Mouse (Mus musculus) myocyte (in vitro differentiated cells): ENCODE measurements around the gene Slc26a9.

Experiments used
- CEBPB ChIP-seq: IDR thresholded peaks from 2 replicates; pipeline ENCODE4 v1.6.1; 2011; ENCODE audit warnings: mild to moderate bottlenecking, moderate library complexity; ENCODE audit not compliant: poor library complexity, insufficient read depth, severe bottlenecking
- E2F4 ChIP-seq: IDR thresholded peaks from one replicate; pipeline ENCODE4 v1.6.1; 2011; ENCODE audit warnings: mild to moderate bottlenecking, control low read depth, moderate library complexity; ENCODE audit not compliant: insufficient read depth
- MAX ChIP-seq: IDR thresholded peaks from one replicate; pipeline ENCODE4 v1.6.1; 2011; ENCODE audit warnings: low read depth, mild to moderate bottlenecking, control low read depth
- MYOD1 ChIP-seq, 3 experiments: IDR thresholded peaks; one replicate each; pipeline ENCODE4 v1.6.1; 2011; ENCODE audit warnings: control low read depth in 2 of 3, low read depth in 2 of 3, mild to moderate bottlenecking in 2 of 3, moderate library complexity in 1 of 3; ENCODE audit not compliant: insufficient read length in 2 of 3, control insufficient read depth in 1 of 3
- MYOG ChIP-seq, 3 experiments: IDR thresholded peaks; one replicate each; pipeline ENCODE4 v1.6.1; 2011; ENCODE audit warnings: control low read depth in 2 of 3, low read depth in 2 of 3, mild to moderate bottlenecking in 2 of 3; ENCODE audit not compliant: insufficient read length in 2 of 3, control insufficient read depth in 1 of 3, insufficient read depth in 1 of 3
- POLR2A ChIP-seq: IDR thresholded peaks from one replicate; pipeline ENCODE4 v1.6.1; 2011; ENCODE audit warnings: low read depth, mild to moderate bottlenecking, control low read depth, moderate library complexity; ENCODE audit not compliant: insufficient read length
- POLR2AphosphoS2 ChIP-seq: IDR thresholded peaks from one replicate; pipeline ENCODE4 v1.6.1; 2011; ENCODE audit warnings: low read depth, control low read depth; ENCODE audit not compliant: insufficient read length
- REST ChIP-seq: IDR thresholded peaks from one replicate; pipeline ENCODE4 v1.6.1; 2011; ENCODE audit warnings: mild to moderate bottlenecking, control low read depth, moderate library complexity; ENCODE audit not compliant: insufficient read depth, insufficient read length
- SRF ChIP-seq: IDR thresholded peaks from one replicate; pipeline ENCODE4 v1.6.1; 2011; ENCODE audit warnings: low read depth; ENCODE audit not compliant: control insufficient read depth, insufficient read length
- TCF12 ChIP-seq: IDR thresholded peaks from one replicate; pipeline ENCODE4 v1.6.1; 2011; ENCODE audit warnings: mild to moderate bottlenecking, control low read depth; ENCODE audit not compliant: poor library complexity, insufficient read depth, severe bottlenecking
- TCF3 ChIP-seq: IDR thresholded peaks from one replicate; pipeline ENCODE4 v1.6.1; 2011; ENCODE audit warnings: low read depth, control low read depth; ENCODE audit not compliant: insufficient read length
- USF1 ChIP-seq: IDR thresholded peaks from one replicate; pipeline ENCODE4 v1.6.1; 2011; ENCODE audit warnings: low read depth, mild to moderate bottlenecking, control low read depth, moderate library complexity

GRCm38 (mm10) chr1:131700447-131700846 is 43.4 kb upstream of the Slc26a9 start:
- TF ChIP-seq POLR2A (no peak), TCF12 (no peak), MYOG (IDR thresholded peaks at IDR 0.05; ENCODE audit: control insufficient read depth in 1 of 3, insufficient read depth in 1 of 3, insufficient read length in 2 of 3, low read depth in 2 of 3) (no peak), POLR2AphosphoS2 (no peak), CEBPB (no peak), USF1 (no peak), SRF (no peak), MAX (no peak), MYOD1 (IDR thresholded peaks at IDR 0.05; ENCODE audit: control insufficient read depth in 1 of 3, insufficient read length in 2 of 3, low read depth in 2 of 3) (no peak), E2F4 (no peak), TCF3 (no peak), REST (no peak)
